Mouse (Mus musculus) testis, adult 2 months (tissue): Measurements from ENCODE around the gene Mink1. TPM values are rescaled to one million over a fixed set of nuclear protein-coding genes. Genes with fewer than 3 reads are reported as not detected.

Experiments
- H3K27ac ChIP-seq: fragments of 200-500 bp; 2 replicates; pipeline ENCODE4 v1.5.1; 2012; ENCODE audit warnings: low read depth, low read length; ENCODE audit not compliant: control insufficient read depth, insufficient read depth
- H3K27me3 ChIP-seq: fragments of 200-500 bp; 2 replicates; pipeline ENCODE4 v1.6.1; 2012; ENCODE audit warnings: mild to moderate bottlenecking, low read length, moderate library complexity; ENCODE audit not compliant: control insufficient read depth, insufficient read depth
- H3K36me3 ChIP-seq: fragments of 200-500 bp; 2 replicates; pipeline ENCODE4 v1.6.1; 2012; ENCODE audit warnings: mild to moderate bottlenecking, low read length; ENCODE audit not compliant: control insufficient read depth, insufficient read depth
- H3K4me1 ChIP-seq: fragments of 200-500 bp; 2 replicates; pipeline ENCODE4 v1.6.1; 2012; ENCODE audit warnings: low read length; ENCODE audit not compliant: control insufficient read depth, insufficient read depth
- H3K4me3 ChIP-seq: fragments of 200-500 bp; 2 replicates; pipeline ENCODE4 v1.5.1; 2012; ENCODE audit warnings: low read depth, mild to moderate bottlenecking, low read length, moderate library complexity, mixed read lengths; ENCODE audit not compliant: control insufficient read depth
- CTCF ChIP-seq: fragments of 200-500 bp; IDR thresholded peaks from 2 replicates; pipeline ENCODE4 v1.5.1; 2012; ENCODE audit warnings: low read depth, mild to moderate bottlenecking, inconsistent platforms, low read length, moderate library complexity; ENCODE audit not compliant: control insufficient read depth, insufficient read depth, insufficient replicate concordance
- POLR2A ChIP-seq: fragments of 200-500 bp; IDR thresholded peaks from 2 replicates; pipeline ENCODE4 v1.6.1; 2012; ENCODE audit warnings: low read depth, mild to moderate bottlenecking, inconsistent platforms, low read length, moderate library complexity; ENCODE audit not compliant: control insufficient read depth
- polyA plus RNA-seq: library from polyadenylated mRNA; depleted of rRNA; stranded (reverse); fragments of >200 nt; gene quantifications from 2 replicates; pipeline ENCODE4 v1.2.3, GENCODE M21; 2012

The Mink1 gene
- polyA plus RNA-seq, 1 experiment = 18.4 TPM

GRCm38 (mm10) chr11:70572348-70572902 is 9.7 kb downstream of the Mink1 start:
- no peaks in the 10 kb centered on the region for H3K36me3 ChIP-seq
- no peak for TF ChIP-seq POLR2A
- no peak for TF ChIP-seq CTCF
- H3K4me3 ChIP-seq = no peak overlapping the region
- H3K27me3 ChIP-seq = no peaks in the 10 kb centered on the region
- no peak overlapping the region for H3K27ac ChIP-seq
- no peaks in the 10 kb centered on the region for H3K4me1 ChIP-seq

- TF ChIP-seq CTCF (no peak), POLR2A (no peak)
- Histone ChIP-seq H3K36me3 (no peaks in the 10 kb centered on the region), H3K27me3 (no peaks in the 10 kb centered on the region), H3K4me3 (no peak overlapping the region), H3K4me1 (no peaks in the 10 kb centered on the region), H3K27ac (no peak overlapping the region)
Measured at GRCm38 (mm10) chr11:70573872-70574271, 11.2 kb downstream of the Mink1 start.

- Histone ChIP-seq H3K27ac (no peak overlapping the region), H3K4me1 (no peaks in the 10 kb centered on the region), H3K36me3 (no peaks in the 10 kb centered on the region), H3K4me3 (no peak overlapping the region), H3K27me3 (no peaks in the 10 kb centered on the region)
- TF ChIP-seq CTCF (no peak), POLR2A (no peak)
Measured at GRCm38 (mm10) chr11:70577201-70577600, 14.5 kb downstream of the Mink1 start.

GRCm38 (mm10) chr11:70578962-70579361 is 16.3 kb downstream of the Mink1 start:
- H3K36me3 ChIP-seq = no peaks in the 10 kb centered on the region
- no peaks in the 10 kb centered on the region for H3K4me1 ChIP-seq
- no peak overlapping the region for H3K27ac ChIP-seq
- TF ChIP-seq CTCF (no peak), POLR2A (no peak)
- H3K27me3 ChIP-seq = no peaks in the 10 kb centered on the region
- no peak overlapping the region for H3K4me3 ChIP-seq

- no peak for TF ChIP-seq CTCF
- no peak for TF ChIP-seq POLR2A
- no peaks in the 10 kb centered on the region for H3K4me1 ChIP-seq
- no peaks in the 10 kb centered on the region for H3K27me3 ChIP-seq
- no peak overlapping the region for H3K27ac ChIP-seq
- no peaks in the 10 kb centered on the region for H3K36me3 ChIP-seq
- no peak overlapping the region for H3K4me3 ChIP-seq
Measured at GRCm38 (mm10) chr11:70579710-70580357, 17.2 kb downstream of the Mink1 start.

GRCm38 (mm10) chr11:70580358-70580720 is 17.7 kb downstream of the Mink1 start:
- H3K27me3 ChIP-seq = no peaks in the 10 kb centered on the region
- H3K27ac ChIP-seq = no peak overlapping the region
- no peak overlapping the region for H3K4me3 ChIP-seq
- TF ChIP-seq POLR2A (no peak), CTCF (no peak)
- 0 out of 2 replicates have a peak, but pooled peaks cover under 1% of the 10 kb centered on the region for H3K4me1 ChIP-seq
- no peaks in the 10 kb centered on the region for H3K36me3 ChIP-seq

- Histone ChIP-seq H3K4me3 (no peak overlapping the region), H3K36me3 (no peaks in the 10 kb centered on the region), H3K27me3 (no peaks in the 10 kb centered on the region), H3K27ac (no peak overlapping the region), H3K4me1 (0 out of 2 replicates have a peak, but pooled peaks cover 2% of the 10 kb centered on the region)
- TF ChIP-seq CTCF (no peak), POLR2A (no peak)
Measured at GRCm38 (mm10) chr11:70580921-70581320, 18.2 kb downstream of the Mink1 start.
